Mouse (Mus musculus): ENCODE results near the gene Usp5. TPM values are rescaled to one million over a fixed set of nuclear protein-coding genes. Genes with fewer than 3 reads are reported as not detected.
A peak's percentile ranks its signal among the peaks of the same experiment; 100 is the strongest.

Usp5 gene
- polyA plus RNA-seq, 1 experiment: 73.2 TPM

GRCm38 (mm10) chr6:124828101-124828592 lies 1.1 kb downstream of the Usp5 start:
- WGBS: 18% methylated on average over 10 of the region's 10 CpGs
- TF ChIP-seq CTCF (IDR thresholded peaks at IDR 0.05; ENCODE audit: insufficient read depth, low read length) (no peak), POLR2A (IDR thresholded peaks at IDR 0.05; ENCODE audit: borderline replicate concordance, extremely low read depth, low read depth, low read length) (no peak)
- Histone ChIP-seq H3K4me1 (ENCODE audit: control insufficient read depth, insufficient read depth, low read length) (peaks cover 3% of the 10 kb centered on the region), H3K4me3 (replicated peaks; ENCODE audit: extremely low read depth, low read depth, low read length) (peak overlapping the region; percentile 61)
- DNase-seq: peak; percentile 26

- Histone ChIP-seq H3K4me1 (ENCODE audit: control insufficient read depth, insufficient read depth, low read length) (no peaks in the 10 kb centered on the region), H3K4me3 (replicated peaks; ENCODE audit: extremely low read depth, low read depth, low read length) (no peak overlapping the region)
- TF ChIP-seq CTCF (IDR thresholded peaks at IDR 0.05; ENCODE audit: insufficient read depth, low read length) (no peak), POLR2A (IDR thresholded peaks at IDR 0.05; ENCODE audit: borderline replicate concordance, extremely low read depth, low read depth, low read length) (no peak)
- DNase-seq: no peak
- WGBS: 92% methylated on average over 4 of the region's 4 CpGs
Observed at GRCm38 (mm10) chr6:124822049-124822448, 7.2 kb downstream of the Usp5 start.

- Histone ChIP-seq H3K4me1 (ENCODE audit: control insufficient read depth, insufficient read depth, low read length) (no peaks in the 10 kb centered on the region), H3K4me3 (replicated peaks; ENCODE audit: extremely low read depth, low read depth, low read length) (no peak overlapping the region)
- DNase-seq: no peak
- no peak for TF ChIP-seq POLR2A (IDR thresholded peaks at IDR 0.05; ENCODE audit: borderline replicate concordance, extremely low read depth, low read depth, low read length)
- TF ChIP-seq CTCF (IDR thresholded peaks at IDR 0.05; ENCODE audit: insufficient read depth, low read length): no peak
- WGBS: 89% methylated on average over 5 of the region's 5 CpGs
Observed at GRCm38 (mm10) chr6:124820891-124821290, 8.4 kb downstream of the Usp5 start.

- no peak overlapping the region for H3K4me3 ChIP-seq (replicated peaks; ENCODE audit: extremely low read depth, low read depth, low read length)
- WGBS: 71% methylated on average over 8 of the region's 8 CpGs
- no peak for DNase-seq
- H3K4me1 ChIP-seq (ENCODE audit: control insufficient read depth, insufficient read depth, low read length): 0 out of 2 replicates have a peak, but pooled peaks cover 4% of the 10 kb centered on the region
- no peak for TF ChIP-seq CTCF (IDR thresholded peaks at IDR 0.05; ENCODE audit: insufficient read depth, low read length)
- no peak for TF ChIP-seq POLR2A (IDR thresholded peaks at IDR 0.05; ENCODE audit: borderline replicate concordance, extremely low read depth, low read depth, low read length)
Observed at GRCm38 (mm10) chr6:124817971-124818370, 11.3 kb downstream of the Usp5 start.

GRCm38 (mm10) chr6:124817563-124817962 lies 11.7 kb downstream of the Usp5 start:
- WGBS: 91% methylated on average over 8 of the region's 8 CpGs
- H3K4me3 ChIP-seq (replicated peaks; ENCODE audit: extremely low read depth, low read depth, low read length): no peak overlapping the region
- H3K4me1 ChIP-seq (ENCODE audit: control insufficient read depth, insufficient read depth, low read length): 0 out of 2 replicates have a peak, but pooled peaks cover 8% of the 10 kb centered on the region
- DNase-seq: no peak
- TF ChIP-seq CTCF (IDR thresholded peaks at IDR 0.05; ENCODE audit: insufficient read depth, low read length): no peak
- no peak for TF ChIP-seq POLR2A (IDR thresholded peaks at IDR 0.05; ENCODE audit: borderline replicate concordance, extremely low read depth, low read depth, low read length)

- Histone ChIP-seq H3K4me3 (replicated peaks; ENCODE audit: extremely low read depth, low read depth, low read length) (no peak overlapping the region), H3K4me1 (ENCODE audit: control insufficient read depth, insufficient read depth, low read length) (0 out of 2 replicates have a peak, but pooled peaks cover 8% of the 10 kb centered on the region)
- TF ChIP-seq CTCF (IDR thresholded peaks at IDR 0.05; ENCODE audit: insufficient read depth, low read length): no peak
- TF ChIP-seq POLR2A (IDR thresholded peaks at IDR 0.05; ENCODE audit: borderline replicate concordance, extremely low read depth, low read depth, low read length): no peak
- 97% methylated on average over 11 of the region's 11 CpGs for WGBS
- DNase-seq: no peak
Observed at GRCm38 (mm10) chr6:124817125-124817524, 12.2 kb downstream of the Usp5 start.

- H3K4me3 ChIP-seq (replicated peaks; ENCODE audit: extremely low read depth, low read depth, low read length): no peak overlapping the region
- TF ChIP-seq CTCF (IDR thresholded peaks at IDR 0.05; ENCODE audit: insufficient read depth, low read length) (no peak), POLR2A (IDR thresholded peaks at IDR 0.05; ENCODE audit: borderline replicate concordance, extremely low read depth, low read depth, low read length) (no peak)
- WGBS: 88% methylated on average over 4 of the region's 4 CpGs
- no peak for DNase-seq
- 0 out of 2 replicates have a peak, but pooled peaks cover 8% of the 10 kb centered on the region for H3K4me1 ChIP-seq (ENCODE audit: control insufficient read depth, insufficient read depth, low read length)
Observed at GRCm38 (mm10) chr6:124816611-124817010, 12.7 kb downstream of the Usp5 start.

GRCm38 (mm10) chr6:124814858-124815774 lies 14.2 kb downstream of the Usp5 start:
- 80% methylated on average over 9 of the region's 9 CpGs for WGBS
- Histone ChIP-seq H3K4me3 (replicated peaks; ENCODE audit: extremely low read depth, low read depth, low read length) (no peak overlapping the region), H3K4me1 (ENCODE audit: control insufficient read depth, insufficient read depth, low read length) (peaks cover 8% of the 10 kb centered on the region; the same call in 1 of the 2 replicates)
- no peak for DNase-seq
- no peak for TF ChIP-seq CTCF (IDR thresholded peaks at IDR 0.05; ENCODE audit: insufficient read depth, low read length)
- no peak for TF ChIP-seq POLR2A (IDR thresholded peaks at IDR 0.05; ENCODE audit: borderline replicate concordance, extremely low read depth, low read depth, low read length)

GRCm38 (mm10) chr6:124814448-124814847 lies 14.8 kb downstream of the Usp5 start:
- peaks cover 12% of the 10 kb centered on the region for H3K4me1 ChIP-seq (ENCODE audit: control insufficient read depth, insufficient read depth, low read length)
- H3K4me3 ChIP-seq (replicated peaks; ENCODE audit: extremely low read depth, low read depth, low read length): no peak overlapping the region
- TF ChIP-seq POLR2A (IDR thresholded peaks at IDR 0.05; ENCODE audit: borderline replicate concordance, extremely low read depth, low read depth, low read length) (no peak), CTCF (IDR thresholded peaks at IDR 0.05; ENCODE audit: insufficient read depth, low read length) (no peak)
- 34% methylated on average over 8 of the region's 8 CpGs for WGBS
- no peak for DNase-seq

All from lung, adult 2 months (tissue).